Mouse (Mus musculus) heart, embryonic 14.5 days (tissue): Measurements from ENCODE around the gene Phka2. TPM values are rescaled to one million over a fixed set of nuclear protein-coding genes. Genes with fewer than 3 reads are reported as not detected.

Experiments used
- ATAC-seq: fragments of 200-750 bp; cut with Nextera tagmentation; 2 replicates; pipeline ENCODE4 v1.8.0; 2017; ENCODE audit warnings: low read depth, moderate TSS enrichment; ENCODE audit not compliant: insufficient number of reproducible peaks, insufficient read depth, low FRiP score
- H3K27ac ChIP-seq, 2 experiments: fragments of 200-500 bp in 1 of 2; fragments of 300-500 bp in 1 of 2; sonication (generic) in 1 of 2; replicated peaks in 1 of 2; 2 replicates each; pipeline ENCODE4 v1.5.1; 2012 to 2014; ENCODE audit warnings: low read depth in 2 of 2, low read length in 2 of 2, control low read depth in 1 of 2, mild to moderate bottlenecking in 1 of 2, mixed read lengths in 1 of 2; ENCODE audit not compliant: control insufficient read depth in 1 of 2, insufficient read depth in 1 of 2
- H3K27me3 ChIP-seq: fragments of 300-500 bp; sonication (generic); 2 replicates; pipeline ENCODE4 v1.6.1; 2014; ENCODE audit warnings: mild to moderate bottlenecking, low read length, control low read depth; ENCODE audit not compliant: control insufficient read depth, insufficient read depth
- H3K36me3 ChIP-seq: fragments of 300-500 bp; sonication (generic); 2 replicates; pipeline ENCODE4 v1.6.1; 2014; ENCODE audit warnings: mild to moderate bottlenecking, control low read depth, low read length, mixed read lengths; ENCODE audit not compliant: control insufficient read depth, insufficient read depth
- H3K4me1 ChIP-seq, 2 experiments: fragments of 200-500 bp in 1 of 2; fragments of 300-500 bp in 1 of 2; sonication (generic) in 1 of 2; 2 replicates each; pipeline ENCODE4 v1.6.1; 2012 to 2014; ENCODE audit warnings: low read length in 2 of 2, control low read depth in 1 of 2, mixed read lengths in 1 of 2; ENCODE audit not compliant: control insufficient read depth in 2 of 2, insufficient read depth in 2 of 2
- H3K4me2 ChIP-seq: fragments of 300-500 bp; sonication (generic); 2 replicates; pipeline ENCODE4 v1.6.1; 2014; ENCODE audit warnings: mild to moderate bottlenecking, low read length
- H3K4me3 ChIP-seq, 2 experiments: fragments of 200-500 bp in 1 of 2; fragments of 300-500 bp in 1 of 2; sonication (generic) in 1 of 2; 2 replicates each; pipeline ENCODE4 v1.5.1; 2012 to 2014; ENCODE audit warnings: low read length in 2 of 2, mild to moderate bottlenecking in 2 of 2, control low read depth in 1 of 2, low read depth in 1 of 2, moderate library complexity in 1 of 2; ENCODE audit not compliant: control insufficient read depth in 1 of 2, insufficient read depth in 1 of 2
- H3K9ac ChIP-seq: fragments of 300-500 bp; sonication (generic); 2 replicates; pipeline ENCODE4 v1.6.1; 2014; ENCODE audit warnings: mild to moderate bottlenecking, low read length
- H3K9me3 ChIP-seq: fragments of 300-500 bp; sonication (generic); 2 replicates; pipeline ENCODE4 v1.6.1; 2016; ENCODE audit warnings: low read length, control low read depth; ENCODE audit not compliant: control insufficient read depth
- WGBS: fragments of 180-500 bp; shearing (Covaris S2); extraction: QIAGEN DNeasy Blood & Tissue Kit; methylation state at CpG from one replicate; pipeline ENCODE4 v1.1.7; 2014; 5-methylcytosine and 5-hydroxymethylcytosine counted together
- polyA plus RNA-seq: library from polyadenylated mRNA; unstranded; fragments of >200 nt; fragmentation: Nextera tagmentation; extraction: Ambion mirVana; gene quantifications from 2 replicates; pipeline ENCODE4 v1.2.1, GENCODE M21; 2014

The Phka2 gene
- polyA plus RNA-seq, 1 experiment from 2014 or later = 27.2 TPM

GRCm38 (mm10) chrX:160583589-160583988 is 81.6 kb downstream of the Phka2 start:
- 55% methylated on average over 5 of the region's 5 CpGs for WGBS
- Histone ChIP-seq H3K9ac (no peak overlapping the region), H3K27ac (no peak overlapping the region), H3K4me3 (no peak overlapping the region), H3K36me3 (peaks cover 26% of the 10 kb centered on the region), H3K27me3 (no peaks in the 10 kb centered on the region), H3K9me3 (no peaks in the 10 kb centered on the region), H3K4me2 (no peak overlapping the region), H3K4me1 (peaks cover 10 to 13% of the 10 kb centered on the region in 2 experiments)
- ATAC-seq = no peak

- H3K4me1 ChIP-seq = peaks cover 12 to 13% of the 10 kb centered on the region in 2 experiments
- no peaks in the 10 kb centered on the region for H3K27me3 ChIP-seq
- no peak overlapping the region for H3K9ac ChIP-seq
- peaks cover 19% of the 10 kb centered on the region; the same call in 1 of the 2 replicates for H3K36me3 ChIP-seq
- whole genome bisulfite sequencing = 78% methylated on average over 4 of the region's 4 CpGs
- no peaks in the 10 kb centered on the region for H3K9me3 ChIP-seq
- no peak for ATAC-seq
- no peak overlapping the region for H3K4me3 ChIP-seq
- no peak overlapping the region for H3K4me2 ChIP-seq
- H3K27ac ChIP-seq = no peak overlapping the region
Observed at GRCm38 (mm10) chrX:160584148-160584838, 82.3 kb downstream of the Phka2 start.

DNA sequence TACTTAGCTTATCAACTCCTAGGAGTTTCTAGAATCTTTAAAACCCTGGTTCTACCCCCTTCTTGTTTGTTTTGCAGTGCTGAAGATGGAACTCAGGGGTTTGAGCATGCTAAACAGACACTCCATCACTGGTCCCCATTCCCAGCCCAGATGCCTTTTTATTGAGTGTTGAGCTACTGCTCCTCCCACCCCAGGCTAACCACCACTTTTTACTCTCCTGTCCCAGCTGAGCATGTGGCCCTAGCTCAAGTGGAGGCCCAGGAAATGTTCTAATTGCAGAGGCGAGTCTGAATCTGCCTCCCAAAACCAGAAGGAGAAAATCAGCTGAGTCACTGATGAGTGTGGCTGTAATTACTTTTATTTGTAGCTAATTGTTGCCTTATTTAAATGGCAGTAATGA is 83.1 kb downstream of the Phka2 start:
- no peak for ATAC-seq
- Histone ChIP-seq H3K9me3 (no peaks in the 10 kb centered on the region), H3K36me3 (peaks cover 19% of the 10 kb centered on the region; the same call in 1 of the 2 replicates), H3K27ac (no peak overlapping the region), H3K4me2 (no peak overlapping the region), H3K27me3 (no peaks in the 10 kb centered on the region), H3K4me1 (peaks cover 12 to 13% of the 10 kb centered on the region in 2 experiments), H3K4me3 (no peak overlapping the region), H3K9ac (no peak overlapping the region)
- 68% methylated on average over 1 of the region's 1 CpGs for WGBS

GRCm38 (mm10) chrX:160588523-160588922 is 86.6 kb downstream of the Phka2 start:
- 49% methylated on average over 4 of the region's 4 CpGs for WGBS
- Histone ChIP-seq H3K4me1 (peaks cover 12 to 13% of the 10 kb centered on the region in 2 experiments), H3K4me2 (no peak overlapping the region), H3K36me3 (peaks cover 28% of the 10 kb centered on the region; the same call in 1 of the 2 replicates), H3K27me3 (no peaks in the 10 kb centered on the region), H3K4me3 (no peak overlapping the region), H3K27ac (peak overlapping the region; percentile 85 to 89), H3K9me3 (no peaks in the 10 kb centered on the region), H3K9ac (no peak overlapping the region)
- ATAC-seq = 0 out of 2 replicates have a peak, but pooled peaks have one; percentile 28

GRCm38 (mm10) chrX:160590147-160590546 is 88.2 kb downstream of the Phka2 start:
- H3K4me1 ChIP-seq = peaks cover 12 to 13% of the 10 kb centered on the region in 2 experiments
- no peaks in the 10 kb centered on the region for H3K27me3 ChIP-seq
- no peaks in the 10 kb centered on the region for H3K9me3 ChIP-seq
- no peak overlapping the region for H3K4me2 ChIP-seq
- H3K27ac ChIP-seq = no peak overlapping the region
- H3K36me3 ChIP-seq = peaks cover 23% of the 10 kb centered on the region; the same call in 1 of the 2 replicates
- no peak for ATAC-seq
- WGBS = 86% methylated on average over 7 of the region's 7 CpGs
- no peak overlapping the region for H3K4me3 ChIP-seq
- no peak overlapping the region for H3K9ac ChIP-seq

DNA sequence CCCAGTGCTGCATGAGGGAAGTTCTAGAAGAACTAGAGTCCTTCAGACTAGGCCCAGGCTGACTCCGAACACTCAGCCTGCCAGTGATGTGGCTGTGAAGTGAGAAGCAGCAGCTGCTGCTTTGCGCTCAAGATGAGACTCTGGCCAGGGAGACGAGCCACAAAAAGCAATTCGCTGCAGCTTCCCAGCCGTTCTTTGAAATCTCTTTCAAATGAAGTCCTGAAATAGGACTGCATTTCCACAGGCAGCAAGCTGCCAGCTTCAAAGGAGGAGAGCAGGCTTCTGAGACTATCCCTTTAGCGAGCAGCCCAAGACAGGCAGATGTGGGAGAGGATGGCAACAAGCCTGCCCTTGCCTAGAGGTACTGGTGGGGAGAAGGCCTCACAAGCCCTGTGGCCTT is 91.0 kb downstream of the Phka2 start:
- H3K9ac ChIP-seq = no peak overlapping the region
- no peak overlapping the region for H3K4me2 ChIP-seq
- H3K4me1 ChIP-seq = peaks cover 4 to 8% of the 10 kb centered on the region in 2 experiments
- 71% methylated on average over 6 of the region's 6 CpGs for WGBS
- no peaks in the 10 kb centered on the region for H3K9me3 ChIP-seq
- H3K4me3 ChIP-seq = no peak overlapping the region
- H3K27ac ChIP-seq = no peak overlapping the region
- ATAC-seq = no peak
- H3K27me3 ChIP-seq = no peaks in the 10 kb centered on the region
- 0 out of 2 replicates have a peak, but pooled peaks cover 14% of the 10 kb centered on the region for H3K36me3 ChIP-seq

GRCm38 (mm10) chrX:160598055-160598454 is 96.1 kb downstream of the Phka2 start:
- WGBS = 77% methylated on average over 2 of the region's 2 CpGs

More at GRCm38 (mm10) chrX:160598055-160598454, 96.1 kb downstream of the Phka2 start:
- Histone ChIP-seq H3K9me3 (no peaks in the 10 kb centered on the region), H3K9ac (no peak overlapping the region), H3K36me3 (no peaks in the 10 kb centered on the region), H3K4me1 (peaks cover 20 to 26% of the 10 kb centered on the region in 2 experiments; a peak in 3 of 4 replicates), H3K27me3 (no peaks in the 10 kb centered on the region), H3K4me2 (no peak overlapping the region), H3K4me3 (no peak overlapping the region), H3K27ac (peak overlapping the region; percentile 71 to 77)
- ATAC-seq = no peak
